Mouse (Mus musculus): Measurements from ENCODE around the gene Lrrc8d.

GRCm38 (mm10) chr5:105700070-105700851 is 492 bp downstream of the Lrrc8d start:
- TF ChIP-seq GATA1 (IDR thresholded peaks at IDR 0.05; ENCODE audit: low read length) (no peak), TAL1 (IDR thresholded peaks at IDR 0.05; ENCODE audit: low read length) (no peak)
